Mouse (Mus musculus) neural tube, embryonic 12.5 days (tissue): ENCODE data around the gene Capn9. TPM values are rescaled to one million over a fixed set of nuclear protein-coding genes. Genes with fewer than 3 reads are reported as not detected.

ENCODE experiments used
- ATAC-seq: fragments of 200-750 bp; cut with Nextera tagmentation; 2 replicates; pipeline ENCODE4 v1.8.0; 2017; ENCODE audit warnings: low read depth, mild to moderate bottlenecking, moderate TSS enrichment, moderate library complexity; ENCODE audit not compliant: low FRiP score
- H3K27ac ChIP-seq: fragments of 300-500 bp; sonication (generic); 2 replicates; pipeline ENCODE4 v1.5.1; 2016
- H3K27me3 ChIP-seq: fragments of 300-500 bp; sonication (generic); replicated peaks from 2 replicates; pipeline ENCODE4 v1.6.1; 2016; ENCODE audit warnings: mild to moderate bottlenecking
- H3K36me3 ChIP-seq: fragments of 300-500 bp; sonication (generic); 2 replicates; pipeline ENCODE4 v1.6.1; 2016; ENCODE audit warnings: mild to moderate bottlenecking
- H3K4me1 ChIP-seq: fragments of 300-500 bp; sonication (generic); 2 replicates; pipeline ENCODE4 v1.6.1; 2016
- H3K4me2 ChIP-seq: fragments of 300-500 bp; sonication (generic); replicated peaks from 2 replicates; pipeline ENCODE4 v1.6.1; 2016; ENCODE audit warnings: mild to moderate bottlenecking
- H3K4me3 ChIP-seq: fragments of 300-500 bp; sonication (generic); 2 replicates; pipeline ENCODE4 v1.5.1; 2016
- H3K9ac ChIP-seq: fragments of 300-500 bp; sonication (generic); 2 replicates; pipeline ENCODE4 v1.6.1; 2016; ENCODE audit warnings: mild to moderate bottlenecking
- H3K9me3 ChIP-seq: fragments of 300-500 bp; sonication (generic); 2 replicates; pipeline ENCODE4 v1.6.1; 2016; ENCODE audit warnings: mild to moderate bottlenecking
- WGBS: fragments of 180-500 bp; shearing (Covaris S2); methylation state at CpG from one replicate; pipeline ENCODE4 v1.1.7; 2016; 5-methylcytosine and 5-hydroxymethylcytosine counted together
- polyA plus RNA-seq: library from polyadenylated mRNA; unstranded; fragments of >200 nt; fragmentation: Nextera tagmentation; extraction: Ambion mirVana; gene quantifications from 2 replicates; pipeline ENCODE4 v1.2.1, GENCODE M21; 2016

Gene Capn9
- polyA plus RNA-seq, 1 experiment from 2014 or later, result not detected

DNA sequence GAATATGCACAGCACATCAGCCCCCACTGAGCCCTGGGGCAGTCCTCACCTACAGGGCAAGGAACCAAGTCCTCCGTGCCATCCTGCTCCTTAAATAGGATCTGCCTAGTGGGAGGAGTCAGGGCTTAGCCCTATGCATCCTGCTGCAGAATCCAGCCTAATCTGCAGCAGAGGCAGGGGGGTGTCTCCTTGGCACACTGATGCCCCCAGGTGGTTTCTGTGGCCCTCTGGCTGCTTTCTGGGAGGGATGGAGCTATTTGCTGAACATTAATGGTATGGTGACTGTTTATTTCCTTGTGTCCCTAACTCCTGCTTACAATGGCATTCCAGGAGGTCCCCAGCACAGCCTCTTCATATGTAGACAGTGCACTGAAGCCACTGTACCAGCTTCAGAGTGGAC is 27.7 kb upstream of the Capn9 start:
- H3K4me2 ChIP-seq, result no peak overlapping the region
- no peak overlapping the region for H3K4me3 ChIP-seq
- no peaks in the 10 kb centered on the region for H3K9me3 ChIP-seq
- 75% methylated on average over 1 of the region's 1 CpGs for WGBS
- no peaks in the 10 kb centered on the region for H3K27me3 ChIP-seq
- peaks cover 95% of the 10 kb centered on the region for H3K36me3 ChIP-seq
- ATAC-seq, result no peak
- no peaks in the 10 kb centered on the region for H3K4me1 ChIP-seq
- H3K27ac ChIP-seq, result no peak overlapping the region
- H3K9ac ChIP-seq, result no peak overlapping the region

DNA sequence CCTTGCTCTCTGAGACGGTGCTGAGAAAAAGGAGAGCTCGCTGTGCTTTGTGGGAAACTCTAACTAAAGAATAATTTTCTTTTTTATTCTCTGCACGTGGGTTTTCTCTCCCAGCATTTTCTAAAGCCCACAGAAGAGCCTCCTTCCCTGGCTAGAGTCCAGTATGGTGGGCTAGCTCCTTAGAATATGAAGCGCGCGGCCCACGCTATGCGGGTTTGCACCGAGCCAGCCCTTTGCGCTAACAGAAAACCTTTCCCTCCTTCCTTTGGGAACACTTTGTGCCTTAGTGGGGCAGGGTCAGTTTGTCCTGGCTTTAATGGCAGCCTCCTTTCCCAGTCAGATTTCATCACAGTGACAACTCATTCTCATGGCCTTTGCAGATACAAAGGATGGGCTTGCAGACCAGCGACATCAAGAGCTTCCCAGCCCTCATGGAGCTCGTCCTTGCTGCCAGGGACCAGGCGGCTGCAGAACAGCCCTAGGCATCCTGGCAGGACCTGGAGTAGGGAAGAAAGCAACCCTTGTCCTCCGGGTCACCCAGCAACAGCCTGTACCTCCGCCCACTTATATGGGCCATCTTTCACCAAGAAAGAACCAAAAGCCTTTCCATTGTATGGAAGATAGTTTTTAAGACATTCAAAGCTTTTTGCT is 24.8 kb upstream of the Capn9 start:
- peaks cover 3% of the 10 kb centered on the region; the same call in 1 of the 2 replicates for H3K4me1 ChIP-seq
- H3K9me3 ChIP-seq, result no peaks in the 10 kb centered on the region
- no peak overlapping the region for H3K4me2 ChIP-seq
- H3K27me3 ChIP-seq, result no peaks in the 10 kb centered on the region
- H3K9ac ChIP-seq, result no peak overlapping the region
- no peak for ATAC-seq
- peaks cover 66% of the 10 kb centered on the region for H3K36me3 ChIP-seq
- H3K27ac ChIP-seq, result no peak overlapping the region
- H3K4me3 ChIP-seq, result no peak overlapping the region
- WGBS, result 92% methylated on average over 15 of the region's 15 CpGs

DNA sequence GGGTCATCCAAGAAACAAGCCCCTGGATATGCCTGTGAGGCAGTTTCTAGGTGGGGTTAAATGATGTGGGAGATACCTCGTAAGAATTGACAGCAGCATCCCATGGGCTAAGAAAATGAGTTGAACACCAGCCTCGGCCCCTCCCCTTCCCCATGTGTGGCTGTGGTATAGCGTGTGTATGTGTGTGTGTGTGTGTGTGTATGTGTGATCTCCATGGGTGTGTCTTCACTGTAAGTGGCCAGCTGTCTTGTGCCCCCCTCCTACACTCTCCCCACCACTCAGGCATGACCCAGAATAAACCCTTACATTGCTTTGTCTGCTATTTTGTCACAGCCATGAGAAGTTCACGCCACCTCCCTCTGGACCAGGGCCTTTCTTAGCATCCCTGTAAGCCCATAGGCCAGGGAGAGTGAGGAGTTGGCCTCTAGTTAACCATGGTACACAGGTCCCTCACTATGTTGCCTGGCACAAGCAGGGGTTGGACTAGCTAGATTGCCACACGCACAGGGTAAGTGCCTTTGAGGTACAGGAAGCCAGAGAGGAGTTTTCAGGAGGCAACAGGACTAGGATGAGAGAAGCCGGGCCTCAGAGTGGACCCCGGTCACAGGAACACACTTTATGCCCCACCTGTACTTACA is 20.7 kb upstream of the Capn9 start:
- WGBS, result 94% methylated on average over 6 of the region's 7 CpGs

DNA sequence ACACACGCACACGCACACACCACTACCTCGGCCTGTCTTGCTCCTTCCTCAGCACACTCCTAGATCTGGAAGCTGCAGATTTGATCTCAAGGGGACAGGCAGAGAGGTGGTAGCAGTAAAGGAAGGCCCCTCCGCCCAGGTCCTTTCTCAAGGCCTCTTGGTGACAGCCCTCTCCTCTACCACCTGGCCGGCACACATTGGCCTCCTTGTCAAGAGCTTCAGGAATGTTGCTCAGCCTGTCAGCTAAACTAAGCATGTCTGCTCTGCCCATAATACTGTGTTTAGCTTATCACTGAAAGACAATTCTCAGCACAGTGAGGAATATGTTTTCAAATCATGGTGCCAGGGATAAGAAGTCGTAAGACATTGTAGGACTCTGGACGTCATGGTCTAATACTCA is 19.7 kb upstream of the Capn9 start:
- Histone ChIP-seq H3K9ac (no peak overlapping the region), H3K36me3 (peaks cover 19% of the 10 kb centered on the region), H3K4me1 (peaks cover 13% of the 10 kb centered on the region), H3K4me2 (no peak overlapping the region), H3K9me3 (no peaks in the 10 kb centered on the region), H3K4me3 (no peak overlapping the region), H3K27ac (no peak overlapping the region), H3K27me3 (no peaks in the 10 kb centered on the region)
- no peak for ATAC-seq
- WGBS, result 85% methylated on average over 7 of the region's 7 CpGs

More for the DNA sequence above, 20.7 kb upstream of the Capn9 start:
- Histone ChIP-seq H3K9me3 (no peaks in the 10 kb centered on the region), H3K27ac (no peak overlapping the region), H3K27me3 (no peaks in the 10 kb centered on the region), H3K4me3 (no peak overlapping the region), H3K4me2 (no peak overlapping the region), H3K9ac (no peak overlapping the region), H3K4me1 (peaks cover 13% of the 10 kb centered on the region), H3K36me3 (peaks cover 28% of the 10 kb centered on the region)
- no peak for ATAC-seq

DNA sequence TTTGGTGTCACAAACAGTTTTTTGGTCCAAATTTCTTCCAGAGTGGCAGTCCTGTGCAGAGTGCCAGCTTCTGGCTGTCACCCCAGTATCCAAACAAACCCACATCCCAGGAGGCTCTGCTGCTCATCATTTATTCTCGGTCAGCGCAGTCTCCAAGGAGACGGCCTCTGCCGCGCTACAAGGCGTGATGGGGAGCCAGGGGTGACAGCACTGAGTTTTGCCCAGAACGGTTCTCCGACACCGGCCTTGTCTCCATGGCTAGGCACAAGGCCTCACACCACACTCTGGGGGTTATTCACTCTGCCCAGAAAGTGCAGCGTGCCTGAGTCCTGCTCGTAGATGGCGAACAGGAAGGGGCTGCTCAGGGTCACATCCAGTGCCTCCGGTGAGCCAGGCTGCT is 19.3 kb upstream of the Capn9 start:
- no peaks in the 10 kb centered on the region for H3K27me3 ChIP-seq
- H3K4me2 ChIP-seq, result no peak overlapping the region; the same call in 1 of the 2 replicates
- H3K36me3 ChIP-seq, result peaks cover 14% of the 10 kb centered on the region
- H3K9me3 ChIP-seq, result no peaks in the 10 kb centered on the region
- no peak overlapping the region for H3K27ac ChIP-seq
- ATAC-seq, result 0 out of 2 replicates have a peak, but pooled peaks have one; percentile 48
- no peak overlapping the region for H3K4me3 ChIP-seq
- peaks cover 13% of the 10 kb centered on the region for H3K4me1 ChIP-seq
- 43% methylated on average over 13 of the region's 13 CpGs for WGBS
- no peak overlapping the region for H3K9ac ChIP-seq

DNA sequence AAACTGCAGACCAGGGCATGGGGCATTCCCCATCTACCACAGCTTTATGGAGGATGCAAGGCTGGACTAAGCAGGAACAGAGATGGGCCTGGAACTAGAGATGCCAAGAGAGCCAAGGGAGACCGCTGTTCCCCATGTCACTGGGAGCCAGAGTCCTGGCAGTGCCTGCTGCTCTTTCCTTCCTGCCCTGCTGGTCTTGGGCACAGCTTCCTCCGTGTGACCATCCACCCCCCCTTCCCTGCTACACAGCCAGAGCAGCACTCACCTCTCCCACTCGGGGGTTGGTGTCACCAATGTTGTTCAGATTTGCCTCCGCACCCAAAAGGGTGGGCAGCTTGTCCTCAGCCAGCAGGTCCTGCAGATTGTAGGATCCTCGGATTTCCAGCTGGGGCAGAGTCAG is 18.4 kb upstream of the Capn9 start:
- WGBS, result 65% methylated on average over 5 of the region's 5 CpGs

DNA sequence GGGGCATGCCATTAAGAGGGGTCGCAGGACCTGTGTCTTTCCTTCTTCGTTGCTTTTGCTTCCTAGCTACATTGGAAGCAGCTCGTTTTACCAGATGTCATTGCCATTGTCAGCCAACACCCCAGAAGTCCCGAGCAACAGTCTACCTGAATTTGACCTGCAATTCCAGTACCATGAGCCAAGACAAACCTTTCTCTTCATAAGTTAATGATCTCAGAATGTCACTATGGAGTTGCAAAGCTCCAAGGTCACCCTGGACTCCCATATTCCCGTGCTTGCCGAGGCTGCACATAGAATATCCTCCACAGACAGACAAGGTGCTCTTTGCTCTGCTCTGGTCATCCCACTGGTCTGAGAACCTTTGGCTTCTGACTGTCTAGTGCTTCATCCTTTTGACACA is 8.8 kb upstream of the Capn9 start:
- Histone ChIP-seq H3K27ac (no peak overlapping the region), H3K36me3 (no peaks in the 10 kb centered on the region), H3K9me3 (no peaks in the 10 kb centered on the region), H3K9ac (no peak overlapping the region), H3K27me3 (no peaks in the 10 kb centered on the region; the same call in 1 of the 2 replicates), H3K4me1 (no peaks in the 10 kb centered on the region), H3K4me2 (no peak overlapping the region), H3K4me3 (no peak overlapping the region)
- WGBS, result 83% methylated on average over 6 of the region's 6 CpGs
- ATAC-seq, result no peak

More for the DNA sequence above, 18.4 kb upstream of the Capn9 start:
- H3K36me3 ChIP-seq, result peaks cover 5% of the 10 kb centered on the region
- no peak overlapping the region for H3K4me3 ChIP-seq
- H3K9ac ChIP-seq, result no peak overlapping the region
- H3K27ac ChIP-seq, result no peak overlapping the region
- no peaks in the 10 kb centered on the region for H3K27me3 ChIP-seq
- peaks cover 13% of the 10 kb centered on the region for H3K4me1 ChIP-seq
- no peak overlapping the region for H3K4me2 ChIP-seq
- no peaks in the 10 kb centered on the region for H3K9me3 ChIP-seq
- no peak for ATAC-seq

DNA sequence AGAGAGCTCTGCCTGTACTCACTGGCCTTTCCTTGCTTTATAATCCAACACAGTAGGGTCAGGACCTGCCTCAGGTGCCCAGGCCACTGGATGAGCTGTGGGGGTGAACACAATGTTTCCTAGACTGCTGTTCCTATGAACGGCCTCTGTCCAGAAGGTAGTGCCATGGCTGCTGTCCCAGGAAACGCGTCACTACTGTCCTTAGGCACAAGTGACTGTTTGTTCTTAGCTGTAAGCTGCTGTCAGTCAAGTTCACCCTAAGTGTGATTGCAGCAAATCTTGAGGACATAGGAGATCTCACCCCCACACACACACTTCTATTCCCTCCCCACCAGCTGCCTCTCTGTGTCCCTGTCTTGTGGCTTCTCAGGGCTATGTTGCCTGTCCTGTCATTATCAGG is 8.3 kb upstream of the Capn9 start:
- H3K4me2 ChIP-seq, result no peak overlapping the region
- no peak overlapping the region for H3K4me3 ChIP-seq
- no peaks in the 10 kb centered on the region for H3K9me3 ChIP-seq
- H3K9ac ChIP-seq, result no peak overlapping the region
- no peak overlapping the region for H3K27ac ChIP-seq
- no peaks in the 10 kb centered on the region for H3K36me3 ChIP-seq
- no peak for ATAC-seq
- no peaks in the 10 kb centered on the region for H3K4me1 ChIP-seq
- WGBS, result 90% methylated on average over 3 of the region's 3 CpGs
- no peaks in the 10 kb centered on the region; the same call in 1 of the 2 replicates for H3K27me3 ChIP-seq

DNA sequence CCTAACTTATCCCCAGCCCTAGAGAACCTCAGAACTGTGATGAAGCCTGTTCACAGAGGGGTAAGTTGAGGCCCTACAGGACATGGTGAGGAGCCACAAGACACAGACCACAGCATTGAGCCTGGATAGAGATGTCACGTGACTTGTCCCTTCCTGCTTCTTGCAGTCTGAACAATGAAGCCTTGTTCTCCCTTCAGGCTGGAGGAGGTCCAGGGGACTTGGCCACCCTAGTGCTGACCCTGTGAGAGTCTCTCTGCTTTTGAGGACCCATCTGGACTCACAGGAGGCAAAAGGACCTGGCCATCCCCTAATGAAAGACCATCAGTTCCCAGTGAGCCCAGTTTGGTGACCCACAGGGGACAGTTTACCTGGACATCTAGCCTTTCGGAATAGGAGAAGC is 6.8 kb upstream of the Capn9 start:
- Histone ChIP-seq H3K9ac (no peak overlapping the region), H3K9me3 (no peaks in the 10 kb centered on the region), H3K36me3 (no peaks in the 10 kb centered on the region), H3K4me1 (no peaks in the 10 kb centered on the region), H3K4me2 (no peak overlapping the region), H3K27me3 (no peaks in the 10 kb centered on the region), H3K4me3 (no peak overlapping the region), H3K27ac (no peak overlapping the region)
- 67% methylated on average over 2 of the region's 2 CpGs for WGBS
- no peak for ATAC-seq

DNA sequence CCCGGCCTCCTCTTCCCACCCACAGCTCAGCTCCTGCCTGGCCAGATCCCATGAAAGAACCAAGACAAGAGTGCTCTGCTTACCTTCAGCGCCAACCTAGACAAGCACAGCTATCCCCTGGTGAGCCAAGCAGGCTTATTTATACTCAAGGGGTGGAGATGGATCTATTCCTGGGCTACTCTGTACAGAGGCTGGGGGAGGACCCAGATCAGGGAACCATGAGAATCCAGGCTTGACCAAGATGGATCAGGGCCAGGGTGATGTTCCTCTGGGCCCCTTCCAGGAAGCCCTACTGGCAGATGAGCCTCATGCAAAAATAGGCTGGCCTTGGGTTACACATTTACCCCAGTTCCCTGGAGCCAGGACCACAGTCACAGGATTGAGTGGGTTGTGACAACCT is 6.3 kb upstream of the Capn9 start, which contains the start of gene Agt:
Agt (minus strand) TSS at position 114 of the 400 bp plus-strand sequence.
- Histone ChIP-seq H3K4me3 (no peak within 1 kb of the TSS), H3K9me3 (no peaks in the 10 kb centered on the region), H3K27me3 (no peaks in the 10 kb centered on the region), H3K4me1 (no peaks in the 10 kb centered on the region), H3K4me2 (no peak within 1 kb of the TSS), H3K27ac (no peak within 1 kb of the TSS), H3K9ac (no peak within 1 kb of the TSS), H3K36me3 (no peaks in the 10 kb centered on the region)
- no peak for ATAC-seq
- 90% methylated on average over 2 of the region's 2 CpGs for WGBS

DNA sequence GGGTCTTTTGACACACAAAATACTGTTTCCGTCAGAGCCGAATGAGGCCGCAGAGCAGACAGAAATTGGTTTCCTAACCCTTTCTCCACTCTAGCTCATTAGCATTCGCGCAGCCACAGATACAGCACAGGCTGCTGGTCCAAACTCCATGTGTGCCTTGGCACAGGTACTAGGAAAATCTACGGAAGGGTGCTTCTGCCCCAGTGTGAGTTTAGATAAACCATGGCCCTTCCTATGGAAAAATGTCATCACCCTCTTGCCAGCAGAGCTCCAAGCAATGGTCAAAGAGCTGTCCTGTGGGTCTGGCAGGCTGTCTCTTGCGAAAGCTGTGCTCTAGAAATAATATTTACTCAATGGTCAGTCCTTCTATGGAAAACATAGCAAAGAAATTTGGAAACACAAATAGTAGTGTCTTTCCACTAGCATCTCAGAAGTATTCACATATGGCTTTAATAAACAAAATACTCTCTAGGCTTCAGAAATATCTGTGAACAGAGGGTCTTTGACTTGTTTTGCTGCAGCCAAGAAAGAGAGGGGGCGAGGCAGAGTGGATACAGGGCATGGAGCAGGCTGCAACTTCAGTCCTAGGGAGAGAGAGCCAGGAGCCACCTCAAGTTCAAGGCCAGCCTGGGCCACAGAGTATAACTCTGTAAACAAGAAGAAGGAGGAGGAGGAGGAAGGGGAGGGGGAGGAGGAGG is 4.0 kb upstream of the Capn9 start:
- H3K4me2 ChIP-seq, result no peak overlapping the region
- H3K36me3 ChIP-seq, result no peaks in the 10 kb centered on the region
- no peak overlapping the region for H3K27ac ChIP-seq
- no peak overlapping the region for H3K4me3 ChIP-seq
- no peaks in the 10 kb centered on the region for H3K9me3 ChIP-seq
- H3K9ac ChIP-seq, result no peak overlapping the region
- no peaks in the 10 kb centered on the region for H3K4me1 ChIP-seq
- ATAC-seq, result no peak
- H3K27me3 ChIP-seq, result no peaks in the 10 kb centered on the region
- 78% methylated on average over 8 of the region's 8 CpGs for WGBS

DNA sequence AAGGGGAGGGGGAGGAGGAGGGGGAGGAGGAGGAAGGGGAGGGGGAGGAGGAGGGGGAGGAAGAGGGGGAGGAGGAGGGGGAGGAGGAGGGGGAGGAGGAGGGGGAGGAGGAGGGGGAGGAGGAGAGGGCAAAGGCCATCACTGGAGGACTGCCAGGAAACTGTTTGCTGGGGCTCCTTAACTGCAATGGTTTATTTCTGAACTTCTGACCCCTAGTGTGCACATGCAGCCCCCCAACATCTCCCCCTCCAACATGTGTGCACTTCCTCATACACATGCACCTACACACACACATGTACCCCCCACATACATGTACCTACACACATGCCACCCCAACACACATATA is 3.5 kb upstream of the Capn9 start:
- no peaks in the 10 kb centered on the region for H3K9me3 ChIP-seq
- no peak for ATAC-seq
- no peaks in the 10 kb centered on the region for H3K36me3 ChIP-seq
- H3K4me2 ChIP-seq, result no peak overlapping the region
- H3K9ac ChIP-seq, result no peak overlapping the region
- no peaks in the 10 kb centered on the region for H3K4me1 ChIP-seq
- H3K27me3 ChIP-seq, result no peaks in the 10 kb centered on the region
- H3K4me3 ChIP-seq, result no peak overlapping the region
- no peak overlapping the region for H3K27ac ChIP-seq
